Mouse (Mus musculus): Measurements from ENCODE around the gene 1700016H13Rik. TPM values are rescaled to one million over a fixed set of nuclear protein-coding genes. Genes with fewer than 3 reads are reported as not detected.

The 1700016H13Rik gene
- polyA plus RNA-seq, 1 experiment, result not detected

GRCm38 (mm10) chr5:103690190-103690589, 34.4 kb upstream of the 1700016H13Rik start:
- 93% methylated on average over 8 of the region's 8 CpGs for WGBS
- no peaks in the 10 kb centered on the region for H3K4me1 ChIP-seq (ENCODE audit: control insufficient read depth, insufficient read depth, insufficient read length)
- no peaks in the 10 kb centered on the region for H3K36me3 ChIP-seq (ENCODE audit: control insufficient read depth, insufficient read depth, low read length)
- no peaks in the 10 kb centered on the region for H3K27me3 ChIP-seq (ENCODE audit: control insufficient read depth, insufficient read depth, low read length)
- no peak for DNase-seq (ENCODE audit: low read depth in 1 of 2, low spot score in 2 of 2)
- no peak for TF ChIP-seq POLR2A (IDR thresholded peaks at IDR 0.05; ENCODE audit: low read depth, low read length)
- TF ChIP-seq CTCF (IDR thresholded peaks at IDR 0.05; ENCODE audit: extremely low read depth, insufficient read depth, insufficient read length, insufficient replicate concordance), result no peak
- no peak overlapping the region for H3K4me3 ChIP-seq (ENCODE audit: extremely low read depth, insufficient read depth, insufficient read length)
- H3K27ac ChIP-seq (ENCODE audit: insufficient read depth, low read length), result no peak overlapping the region

- H3K4me1 ChIP-seq (ENCODE audit: control insufficient read depth, insufficient read depth, insufficient read length), result no peaks in the 10 kb centered on the region
- H3K27ac ChIP-seq (ENCODE audit: insufficient read depth, low read length), result no peak overlapping the region
- no peaks in the 10 kb centered on the region for H3K36me3 ChIP-seq (ENCODE audit: control insufficient read depth, insufficient read depth, low read length)
- 92% methylated on average over 5 of the region's 5 CpGs for WGBS
- no peaks in the 10 kb centered on the region for H3K27me3 ChIP-seq (ENCODE audit: control insufficient read depth, insufficient read depth, low read length)
- DNase-seq (ENCODE audit: low read depth in 1 of 2, low spot score in 2 of 2), result no peak
- no peak overlapping the region for H3K4me3 ChIP-seq (ENCODE audit: extremely low read depth, insufficient read depth, insufficient read length)
- TF ChIP-seq CTCF (IDR thresholded peaks at IDR 0.05; ENCODE audit: extremely low read depth, insufficient read depth, insufficient read length, insufficient replicate concordance) (no peak), POLR2A (IDR thresholded peaks at IDR 0.05; ENCODE audit: low read depth, low read length) (no peak)
These were observed 33.8 kb upstream of the 1700016H13Rik start for GRCm38 (mm10) chr5:103689645-103690044.

- H3K4me1 ChIP-seq (ENCODE audit: control insufficient read depth, insufficient read depth, insufficient read length), result no peaks in the 10 kb centered on the region
- H3K36me3 ChIP-seq (ENCODE audit: control insufficient read depth, insufficient read depth, low read length), result no peaks in the 10 kb centered on the region
- no peak for DNase-seq (ENCODE audit: low read depth in 1 of 2, low spot score in 2 of 2)
- TF ChIP-seq POLR2A (IDR thresholded peaks at IDR 0.05; ENCODE audit: low read depth, low read length), result no peak
- TF ChIP-seq CTCF (IDR thresholded peaks at IDR 0.05; ENCODE audit: extremely low read depth, insufficient read depth, insufficient read length, insufficient replicate concordance), result no peak
- no peak overlapping the region for H3K4me3 ChIP-seq (ENCODE audit: extremely low read depth, insufficient read depth, insufficient read length)
- no peaks in the 10 kb centered on the region for H3K27me3 ChIP-seq (ENCODE audit: control insufficient read depth, insufficient read depth, low read length)
- H3K27ac ChIP-seq (ENCODE audit: insufficient read depth, low read length), result no peak overlapping the region
- WGBS, result 89% methylated on average over 3 of the region's 3 CpGs
These were observed 26.0 kb upstream of the 1700016H13Rik start for GRCm38 (mm10) chr5:103681824-103682223.

GRCm38 (mm10) chr5:103680381-103680780, 24.6 kb upstream of the 1700016H13Rik start:
- Histone ChIP-seq H3K4me3 (ENCODE audit: extremely low read depth, insufficient read depth, insufficient read length) (no peak overlapping the region), H3K27ac (ENCODE audit: insufficient read depth, low read length) (no peak overlapping the region), H3K36me3 (ENCODE audit: control insufficient read depth, insufficient read depth, low read length) (no peaks in the 10 kb centered on the region), H3K27me3 (ENCODE audit: control insufficient read depth, insufficient read depth, low read length) (no peaks in the 10 kb centered on the region), H3K4me1 (ENCODE audit: control insufficient read depth, insufficient read depth, insufficient read length) (no peaks in the 10 kb centered on the region)
- peak; percentile 61 to 78 for DNase-seq (ENCODE audit: low read depth in 1 of 2, low spot score in 2 of 2)
- TF ChIP-seq POLR2A (IDR thresholded peaks at IDR 0.05; ENCODE audit: low read depth, low read length) (no peak), CTCF (IDR thresholded peaks at IDR 0.05; ENCODE audit: extremely low read depth, insufficient read depth, insufficient read length, insufficient replicate concordance) (peak; percentile 85; the same call in 1 of the 2 replicates)
- 37% methylated on average over 4 of the region's 4 CpGs for WGBS

GRCm38 (mm10) chr5:103678974-103679373, 23.2 kb upstream of the 1700016H13Rik start:
- Histone ChIP-seq H3K27me3 (ENCODE audit: control insufficient read depth, insufficient read depth, low read length) (no peaks in the 10 kb centered on the region), H3K4me3 (ENCODE audit: extremely low read depth, insufficient read depth, insufficient read length) (no peak overlapping the region), H3K27ac (ENCODE audit: insufficient read depth, low read length) (no peak overlapping the region), H3K36me3 (ENCODE audit: control insufficient read depth, insufficient read depth, low read length) (no peaks in the 10 kb centered on the region), H3K4me1 (ENCODE audit: control insufficient read depth, insufficient read depth, insufficient read length) (no peaks in the 10 kb centered on the region)
- whole genome bisulfite sequencing, result 92% methylated on average over 5 of the region's 5 CpGs
- no peak for DNase-seq (ENCODE audit: low read depth in 1 of 2, low spot score in 2 of 2)
- TF ChIP-seq POLR2A (IDR thresholded peaks at IDR 0.05; ENCODE audit: low read depth, low read length) (no peak), CTCF (IDR thresholded peaks at IDR 0.05; ENCODE audit: extremely low read depth, insufficient read depth, insufficient read length, insufficient replicate concordance) (no peak)

GRCm38 (mm10) chr5:103677894-103678293, 22.1 kb upstream of the 1700016H13Rik start:
- Histone ChIP-seq H3K27me3 (ENCODE audit: control insufficient read depth, insufficient read depth, low read length) (no peaks in the 10 kb centered on the region), H3K36me3 (ENCODE audit: control insufficient read depth, insufficient read depth, low read length) (no peaks in the 10 kb centered on the region), H3K4me3 (ENCODE audit: extremely low read depth, insufficient read depth, insufficient read length) (no peak overlapping the region), H3K4me1 (ENCODE audit: control insufficient read depth, insufficient read depth, insufficient read length) (no peaks in the 10 kb centered on the region), H3K27ac (ENCODE audit: insufficient read depth, low read length) (no peak overlapping the region)
- DNase-seq (ENCODE audit: low read depth in 1 of 2, low spot score in 2 of 2), result no peak
- TF ChIP-seq CTCF (IDR thresholded peaks at IDR 0.05; ENCODE audit: extremely low read depth, insufficient read depth, insufficient read length, insufficient replicate concordance) (no peak), POLR2A (IDR thresholded peaks at IDR 0.05; ENCODE audit: low read depth, low read length) (no peak)
- WGBS, result 90% methylated on average over 6 of the region's 6 CpGs

GRCm38 (mm10) chr5:103676289-103676881, 20.6 kb upstream of the 1700016H13Rik start:
- no peak overlapping the region for H3K4me3 ChIP-seq (ENCODE audit: extremely low read depth, insufficient read depth, insufficient read length)
- no peak overlapping the region for H3K27ac ChIP-seq (ENCODE audit: insufficient read depth, low read length)
- H3K36me3 ChIP-seq (ENCODE audit: control insufficient read depth, insufficient read depth, low read length), result no peaks in the 10 kb centered on the region
- H3K27me3 ChIP-seq (ENCODE audit: control insufficient read depth, insufficient read depth, low read length), result no peaks in the 10 kb centered on the region
- H3K4me1 ChIP-seq (ENCODE audit: control insufficient read depth, insufficient read depth, insufficient read length), result no peaks in the 10 kb centered on the region
- DNase-seq (ENCODE audit: low read depth in 1 of 2, low spot score in 2 of 2), result no peak
- WGBS, result 90% methylated on average over 6 of the region's 6 CpGs
- TF ChIP-seq POLR2A (IDR thresholded peaks at IDR 0.05; ENCODE audit: low read depth, low read length), result no peak
- no peak for TF ChIP-seq CTCF (IDR thresholded peaks at IDR 0.05; ENCODE audit: extremely low read depth, insufficient read depth, insufficient read length, insufficient replicate concordance)

Data from spleen, adult 2 months (tissue).